Mouse (Mus musculus) adrenal gland, adult 2 months (tissue): Measurements from ENCODE around the gene Bex2. TPM values are rescaled to one million over a fixed set of nuclear protein-coding genes. Genes with fewer than 3 reads are reported as not detected.

ENCODE experiments used
- polyA plus RNA-seq: library from polyadenylated mRNA; depleted of rRNA; stranded (reverse); fragments of >200 nt; gene quantifications from 2 replicates; pipeline ENCODE4 v1.2.3, GENCODE M21; 2012; rRNA removed
- total RNA-seq, 2 experiments: library from RNA; stranded (reverse); gene quantifications; 2 replicates each; pipeline ENCODE4 v1.2.3; 2021

Bex2 gene
- total and polyA plus RNA-seq, 3 experiments = 1.4 to 33.7 (median 16.0) TPM

Other genes starting within 250 kb of the Bex2 start
- gene Gprasp2, start 229.2 kb downstream of the Bex2 start, total RNA-seq = 10 to 100 TPM; 21.9 to 30.6 TPM
- 10.2 and 21.5 TPM in 2 replicates for gene Gprasp2, start 229.2 kb downstream of the Bex2 start, polyA plus RNA-seq
- 10 to 100 TPM; 28.6 to 97.9 TPM for gene Arxes2, start 74.4 kb downstream of the Bex2 start, total RNA-seq
- 41.3 and 107 TPM in 2 replicates for gene Arxes2, start 74.4 kb downstream of the Bex2 start, polyA plus RNA-seq
- gene Arxes1, start 34.9 kb downstream of the Bex2 start, total RNA-seq = 10 to 100 TPM in 1 of 2 experiments, 1 to 10 TPM in 1; 8.4 to 22.3 TPM
- gene Arxes1, start 34.9 kb downstream of the Bex2 start, polyA plus RNA-seq = 13.0 and 31.9 TPM in 2 replicates
- gene Nxf3, start 17.0 kb upstream of the Bex2 start, total RNA-seq = not detected
- not detected in 2 replicates for gene Nxf3, start 17.0 kb upstream of the Bex2 start, polyA plus RNA-seq
- 1 to 10 TPM; 3.3 to 7.9 TPM for gene Bex4, start 70.8 kb upstream of the Bex2 start, total RNA-seq
- 0.30 TPM in 1 of 2 replicates, not detected in the other for gene Bex4, start 70.8 kb upstream of the Bex2 start, polyA plus RNA-seq
- 10 to 100 TPM; 37.1 to 56.5 TPM for gene Tceal8, start 104.1 kb upstream of the Bex2 start, total RNA-seq
- 0.87 and 1.2 TPM in 2 replicates for gene Tceal8, start 104.1 kb upstream of the Bex2 start, polyA plus RNA-seq
- 1 to 10 TPM in 1 of 2 experiments, under 1 TPM in 1; 0.69 to 2.3 TPM for gene Tceal5, start 135.6 kb upstream of the Bex2 start, total RNA-seq
- not detected in 2 replicates for gene Tceal5, start 135.6 kb upstream of the Bex2 start, polyA plus RNA-seq
- not detected for gene Tceal7, start 146.5 kb upstream of the Bex2 start, total RNA-seq
- gene Tceal7, start 146.5 kb upstream of the Bex2 start, polyA plus RNA-seq = not detected in 2 replicates
- 10 to 100 TPM; 12.9 to 20.5 TPM for gene Bex1, start 147.3 kb upstream of the Bex2 start, total RNA-seq
- gene Bex1, start 147.3 kb upstream of the Bex2 start, polyA plus RNA-seq = 1.5 and 1.9 TPM in 2 replicates
- 100 to 1,000 TPM; 252 to 337 TPM for gene Tceal9, start 176.8 kb upstream of the Bex2 start, total RNA-seq
- gene Tceal9, start 176.8 kb upstream of the Bex2 start, polyA plus RNA-seq = 4.4 and 7.1 TPM in 2 replicates
- gene Bex3, start 202.0 kb upstream of the Bex2 start, total RNA-seq = 100 to 1,000 TPM in 1 of 2 experiments, 10 to 100 TPM in 1; 96.8 to 195 TPM
- 24.3 and 34.2 TPM in 2 replicates for gene Bex3, start 202.0 kb upstream of the Bex2 start, polyA plus RNA-seq